Mouse (Mus musculus) left cerebral cortex, adult 11 months (tissue): ENCODE data around the gene Crybb1.

Experiments used
- DNase-seq: peaks from one replicate; pipeline ENCODE4 v3.0.0; 2022; ENCODE audit warnings: low spot score

Crybb1 gene

DNA sequence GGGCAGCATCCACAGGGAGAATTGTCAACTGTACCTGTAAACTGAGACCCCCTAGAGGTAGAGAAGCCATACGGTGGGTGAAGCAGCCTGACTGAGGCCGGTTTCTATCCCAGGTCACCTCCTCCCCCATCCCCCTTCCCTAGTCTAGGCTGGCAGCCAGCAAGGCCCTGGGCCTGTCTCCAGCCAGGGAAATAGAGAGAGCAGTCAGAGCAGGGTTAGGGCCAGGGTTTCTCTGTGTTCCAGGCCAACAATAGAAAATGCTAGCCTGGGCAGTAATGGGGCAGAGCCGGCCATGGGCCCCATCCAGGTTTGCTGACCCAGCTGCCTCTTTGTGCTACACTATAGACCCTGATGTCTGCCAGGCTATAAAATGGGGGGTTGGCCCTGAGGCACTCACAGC is at the start of gene Crybb1:
Gene Crybb1, plus strand, starts transcription at position 390 of the 400 bp plus-strand sequence.
- peak; percentile 57 for DNase-seq

DNA sequence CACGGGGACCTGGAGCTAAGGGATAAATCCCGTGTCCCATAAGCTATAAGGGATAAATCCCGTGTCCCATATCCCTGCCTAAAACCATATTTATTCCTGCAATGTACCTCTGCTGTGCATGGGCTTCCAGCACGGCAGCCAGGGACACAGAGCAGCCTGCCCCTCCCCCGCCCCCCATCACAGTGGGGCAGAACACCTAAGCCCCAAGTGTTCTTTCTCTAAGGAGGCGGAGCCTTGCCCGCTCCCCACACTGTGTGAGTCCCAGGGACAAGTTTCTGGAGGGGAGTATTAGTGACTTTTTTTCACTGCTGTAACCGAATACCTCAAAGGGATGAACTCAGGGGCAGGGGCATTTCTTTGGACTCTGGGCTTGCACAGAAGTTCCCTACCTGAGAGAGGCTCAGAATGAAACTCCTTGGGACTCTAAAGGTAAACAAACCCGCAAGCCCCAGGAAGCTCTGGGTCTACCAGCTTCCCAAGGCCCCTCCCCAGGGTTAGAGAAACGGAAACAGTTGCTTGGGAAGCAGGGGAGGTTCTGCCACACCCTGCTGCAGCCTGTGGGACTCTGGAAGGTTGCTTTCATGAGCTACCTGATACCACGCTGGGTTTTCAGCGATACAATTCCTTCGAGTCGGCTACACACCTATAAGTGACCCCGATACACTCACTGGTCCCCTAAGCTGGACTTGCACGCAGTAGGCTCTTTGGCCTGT is 48.9 kb upstream of the Crybb1 start:
- DNase-seq, result no peak

DNA sequence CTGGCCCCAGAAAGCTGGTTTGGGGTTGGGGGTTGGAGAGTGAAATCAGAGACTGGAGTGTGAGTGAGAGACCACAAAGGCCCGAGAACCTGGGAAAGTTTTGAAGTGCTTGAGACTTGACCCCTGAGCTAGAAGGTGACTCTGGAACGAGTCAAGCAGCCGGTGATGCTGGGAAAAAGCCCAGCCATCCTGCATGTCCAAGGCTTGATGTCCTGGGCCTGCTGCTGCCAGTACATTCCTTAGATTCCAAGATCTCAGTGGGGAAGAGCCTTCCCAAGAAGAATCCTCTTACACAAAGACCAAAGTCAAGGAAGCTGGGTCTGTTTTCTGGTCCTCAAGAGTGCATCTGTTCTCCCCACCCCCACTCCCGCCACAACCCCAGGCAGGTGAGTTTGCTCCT is 47.3 kb upstream of the Crybb1 start:
- no peak for DNase-seq

DNA sequence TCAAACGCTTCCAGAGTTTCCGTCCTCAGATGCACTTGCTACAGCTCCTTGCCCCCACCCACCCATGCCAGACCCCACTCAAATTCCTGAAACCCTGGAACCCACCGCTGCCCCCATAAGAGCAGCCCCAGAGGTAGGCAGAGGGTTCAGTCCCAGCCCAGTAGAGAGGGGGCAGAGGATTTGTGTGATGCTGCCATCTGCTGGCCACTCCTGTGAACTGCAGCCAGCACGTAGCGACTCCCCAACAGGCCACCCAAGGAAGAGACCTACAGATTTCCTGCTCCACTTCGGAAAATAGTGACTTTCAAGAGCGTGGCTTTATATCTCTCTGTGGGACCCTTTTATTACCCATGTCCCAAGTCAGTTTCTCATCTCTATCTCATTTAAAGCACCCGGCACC is 45.5 kb upstream of the Crybb1 start:
- no peak for DNase-seq

DNA sequence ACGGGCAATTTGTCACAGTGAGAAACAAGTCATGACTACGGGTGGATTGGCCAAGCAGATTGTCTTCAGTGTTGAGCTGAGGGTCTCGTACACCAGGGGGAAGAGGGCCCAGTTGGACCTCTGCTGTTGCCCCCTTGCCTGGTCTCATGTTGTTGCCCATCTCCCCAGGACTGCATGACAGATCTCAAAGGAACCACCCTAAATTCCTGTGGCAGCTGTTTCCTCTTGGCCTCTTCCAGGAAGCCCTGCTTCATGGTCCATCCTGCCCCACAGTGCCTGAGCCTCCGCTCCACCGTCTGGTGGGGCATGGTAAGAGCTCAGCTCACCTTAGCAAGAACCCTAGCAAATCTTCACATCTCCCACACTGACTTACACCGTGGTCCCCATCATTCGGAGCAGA is 43.7 kb upstream of the Crybb1 start:
- no peak for DNase-seq

DNA sequence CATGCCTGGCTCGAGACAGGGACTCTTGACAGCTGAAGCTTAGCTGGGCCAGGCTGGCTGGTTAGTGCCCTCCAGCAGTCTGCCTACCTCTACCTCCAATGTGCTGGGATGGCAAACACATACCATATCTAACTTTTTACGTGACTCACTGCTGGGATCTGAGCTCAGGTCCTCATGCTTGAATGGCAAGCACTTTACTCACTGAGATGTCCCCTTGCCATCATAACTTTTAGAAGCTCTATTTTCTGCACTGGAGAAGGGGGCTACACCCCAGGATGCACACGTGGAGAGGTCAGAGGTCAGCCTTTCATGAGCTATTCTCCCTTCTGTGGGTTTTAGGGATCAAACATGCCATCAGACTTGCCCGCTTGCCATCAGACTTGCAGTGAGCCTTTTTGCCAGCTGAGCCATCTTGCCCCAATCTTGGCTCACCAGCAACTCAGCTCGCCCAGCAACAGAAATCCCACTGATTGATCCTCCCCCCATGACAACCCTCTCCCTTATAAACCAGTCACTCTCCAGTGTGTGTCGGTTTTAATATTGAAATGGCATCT is 42.8 kb upstream of the Crybb1 start:
- no peak for DNase-seq

DNA sequence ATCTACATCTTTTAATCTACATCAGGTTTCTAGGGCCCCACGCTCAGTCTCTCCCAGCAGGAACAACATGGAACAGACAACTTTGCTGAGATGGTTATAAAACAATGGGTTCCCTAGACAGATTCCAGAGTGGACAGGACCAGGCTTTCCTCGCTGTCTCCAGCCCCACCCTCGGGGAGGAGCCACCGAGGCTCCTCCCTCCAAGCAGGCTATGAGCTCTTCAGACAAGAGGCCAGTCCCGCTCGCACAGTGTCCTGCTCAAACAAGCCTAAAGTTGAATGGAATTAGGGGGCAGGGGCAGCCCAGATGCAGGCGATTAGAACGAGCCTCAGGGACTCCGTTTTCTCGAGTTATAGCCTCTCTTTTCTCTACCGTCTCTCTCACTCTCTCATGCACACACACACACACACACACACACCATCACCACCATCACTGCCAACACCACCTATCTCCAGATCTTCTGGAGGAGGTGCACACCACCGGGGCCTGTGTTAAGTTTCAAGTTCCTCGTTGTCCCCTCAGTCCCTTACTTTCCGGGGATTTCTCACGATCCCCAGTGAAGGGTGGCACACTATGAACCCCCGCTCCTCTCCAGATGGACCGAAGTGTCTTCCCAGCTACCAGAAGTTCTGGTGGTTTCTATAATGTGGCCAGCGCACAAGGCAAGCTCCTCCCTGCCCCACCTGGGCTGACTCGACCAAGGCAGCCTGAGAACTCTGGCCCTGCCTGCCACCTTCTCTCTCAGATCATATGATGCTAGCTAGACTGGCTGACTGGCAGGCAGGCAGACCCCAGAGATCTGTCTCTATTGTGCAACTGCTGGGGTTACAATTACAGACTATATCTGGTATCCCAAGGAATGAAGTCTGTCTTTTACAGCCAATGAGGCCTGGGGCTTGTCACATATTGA is 42.0 kb upstream of the Crybb1 start:
- no peak for DNase-seq

DNA sequence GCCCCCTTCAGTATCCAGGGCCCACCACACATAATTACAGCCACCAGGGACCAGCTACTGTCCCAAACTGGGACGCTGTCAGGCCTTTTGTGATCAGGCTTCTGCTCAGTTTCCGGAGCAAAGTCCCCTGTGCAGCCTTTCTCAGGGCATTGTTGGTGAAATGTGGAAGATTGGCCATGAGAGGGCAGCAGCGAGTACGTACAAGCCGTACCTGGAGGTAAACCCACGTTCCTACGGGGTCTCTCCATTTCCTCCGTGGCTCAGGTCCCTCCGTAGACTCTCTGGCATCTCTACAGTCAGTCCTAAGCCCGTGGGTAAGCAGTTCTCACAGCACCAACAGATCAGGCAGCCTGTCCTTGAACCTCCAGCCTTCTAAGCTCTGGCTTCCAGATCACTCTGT is 41.2 kb upstream of the Crybb1 start:
- DNase-seq, result no peak

DNA sequence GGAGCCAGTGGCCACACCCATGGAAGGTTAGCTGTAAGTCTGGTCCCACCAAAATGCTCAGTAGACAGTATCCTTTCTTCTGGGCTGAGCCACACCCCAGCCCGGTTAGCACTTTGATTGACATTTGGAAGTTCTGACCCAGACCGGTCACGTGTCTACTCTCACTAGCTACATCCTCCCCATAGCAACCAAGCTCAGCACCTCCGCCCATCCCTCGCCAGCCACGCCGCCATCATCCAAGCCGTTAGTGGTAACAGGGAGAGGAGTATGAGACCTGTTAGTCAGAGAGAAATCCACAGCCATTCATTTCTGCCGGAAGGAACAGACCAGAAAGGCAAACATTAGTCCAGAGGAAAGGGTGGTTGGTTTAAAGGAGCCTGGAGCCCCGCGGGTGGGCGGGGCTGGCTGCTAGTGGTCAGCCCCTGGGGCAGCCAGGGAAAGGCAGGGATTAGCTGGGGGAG is 40.3 kb upstream of the Crybb1 start:
- no peak for DNase-seq

DNA sequence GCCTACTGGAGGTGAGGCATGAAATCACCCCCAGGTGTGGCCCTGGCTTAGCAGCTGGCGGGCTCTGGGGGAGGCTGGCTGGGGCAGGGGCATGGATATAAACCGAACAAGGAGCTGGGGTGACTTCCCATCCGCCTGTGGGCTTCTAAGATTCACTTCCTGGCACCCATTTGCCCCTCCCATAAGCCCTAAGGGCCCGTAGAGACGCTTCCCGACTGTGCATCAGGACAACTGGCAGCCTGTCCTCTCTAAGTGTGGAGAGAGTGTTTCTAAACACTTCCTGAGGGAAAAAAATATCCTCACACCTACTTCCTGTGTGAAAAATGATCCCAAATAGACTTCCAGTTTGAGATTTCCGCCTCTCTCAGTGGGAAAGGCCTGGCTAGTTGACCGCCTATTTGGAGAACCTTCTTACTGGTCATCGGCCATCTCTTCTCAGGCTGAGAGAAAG is 39.8 kb upstream of the Crybb1 start:
- DNase-seq, result no peak

DNA sequence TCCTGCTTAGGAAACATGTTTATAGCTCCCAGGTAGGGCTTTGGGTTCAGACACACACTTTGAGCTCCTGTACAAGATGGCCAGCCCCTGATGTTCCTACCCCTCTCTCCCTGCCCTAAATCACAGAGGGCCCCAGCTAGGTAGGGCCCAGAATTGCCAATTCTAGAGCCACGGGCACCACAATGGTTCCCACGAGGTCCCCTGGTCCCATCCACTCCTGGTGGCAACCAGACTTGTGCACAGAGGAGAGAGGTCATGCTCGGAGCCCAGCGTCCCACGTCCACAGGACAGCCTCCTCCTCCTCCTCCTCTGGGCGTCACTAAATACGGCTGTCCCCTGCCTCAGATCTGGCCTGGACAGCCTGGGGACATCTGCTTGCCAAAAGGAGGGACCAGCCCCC is 39.3 kb upstream of the Crybb1 start:
- DNase-seq, result no peak

DNA sequence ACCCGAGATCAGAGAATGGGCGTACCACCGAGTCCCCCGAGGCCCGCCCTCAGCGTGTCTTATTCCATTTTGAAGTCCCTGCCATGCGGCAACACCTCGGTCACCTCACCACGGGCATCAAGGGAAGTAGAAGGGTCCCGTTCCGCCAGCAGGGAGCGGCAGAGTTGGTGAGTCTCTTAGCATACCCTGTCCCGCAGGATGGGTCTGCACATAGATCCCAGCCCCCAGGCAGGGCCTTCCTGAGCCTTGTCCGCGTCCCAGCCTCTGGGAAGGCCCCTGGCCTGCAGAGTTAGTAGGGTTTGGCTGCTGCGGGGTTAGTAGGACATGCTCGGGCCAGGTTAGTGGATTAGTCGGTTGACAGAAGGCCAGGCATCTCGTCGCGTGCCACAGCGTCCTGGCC is 38.6 kb upstream of the Crybb1 start:
- DNase-seq, result no peak

DNA sequence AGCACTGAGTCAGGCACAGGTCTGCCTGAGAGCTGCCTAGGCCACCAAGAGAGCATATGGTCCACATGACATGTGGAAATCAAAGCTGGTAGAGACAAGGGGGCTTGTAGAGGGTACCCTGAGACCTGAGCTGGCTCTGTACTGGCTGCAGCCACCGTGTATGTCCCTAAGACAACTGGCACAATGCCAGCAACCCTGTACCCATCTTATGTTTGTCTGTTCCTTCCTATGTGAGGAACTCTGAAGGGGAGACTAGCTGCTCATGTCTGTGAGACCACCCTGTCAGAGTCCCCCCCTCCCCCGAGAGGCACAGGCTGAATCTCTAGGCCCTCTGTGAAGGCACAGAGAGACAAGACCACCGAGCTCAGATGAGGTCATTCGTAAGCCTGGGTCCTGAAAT is 36.9 kb upstream of the Crybb1 start:
- no peak for DNase-seq

DNA sequence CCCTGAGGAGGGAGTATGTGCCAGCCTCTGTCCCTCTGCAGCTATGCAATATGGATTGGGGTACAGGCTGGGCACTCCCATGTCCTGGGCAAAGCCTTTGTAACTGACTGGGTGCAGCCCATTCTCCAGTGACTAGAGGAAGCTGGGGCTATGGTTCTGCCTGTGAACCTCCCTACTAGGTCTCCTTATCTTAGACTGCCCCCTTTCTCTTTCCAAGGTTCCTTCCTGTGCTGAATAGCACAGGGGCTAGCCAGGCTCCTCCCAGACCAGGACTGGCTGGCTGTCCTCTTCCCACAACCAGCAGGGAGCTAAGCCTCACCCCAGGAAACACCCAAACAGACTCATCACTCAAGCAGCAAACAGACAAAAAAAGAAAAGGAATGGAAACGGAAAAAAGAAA is 36.2 kb upstream of the Crybb1 start:
- no peak for DNase-seq

DNA sequence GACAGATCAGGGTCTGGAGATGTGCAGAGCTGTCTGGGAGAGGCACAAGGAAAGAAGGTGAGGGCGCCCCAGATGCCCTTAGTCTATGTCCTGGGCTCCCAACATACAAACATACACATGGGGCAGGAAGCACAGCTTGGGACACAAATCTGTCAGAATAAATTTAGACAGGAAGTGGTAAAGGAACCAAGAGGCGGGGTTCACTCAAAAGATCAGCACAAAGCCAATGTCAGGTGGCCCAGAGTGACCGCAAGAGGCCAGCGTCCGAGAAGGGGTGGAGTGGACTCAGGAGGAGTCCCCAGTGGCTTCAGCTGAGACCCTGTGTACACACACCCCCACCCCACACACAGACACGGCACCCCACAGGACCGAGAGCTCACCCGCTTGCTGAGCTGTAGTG is 35.4 kb upstream of the Crybb1 start:
- no peak for DNase-seq

DNA sequence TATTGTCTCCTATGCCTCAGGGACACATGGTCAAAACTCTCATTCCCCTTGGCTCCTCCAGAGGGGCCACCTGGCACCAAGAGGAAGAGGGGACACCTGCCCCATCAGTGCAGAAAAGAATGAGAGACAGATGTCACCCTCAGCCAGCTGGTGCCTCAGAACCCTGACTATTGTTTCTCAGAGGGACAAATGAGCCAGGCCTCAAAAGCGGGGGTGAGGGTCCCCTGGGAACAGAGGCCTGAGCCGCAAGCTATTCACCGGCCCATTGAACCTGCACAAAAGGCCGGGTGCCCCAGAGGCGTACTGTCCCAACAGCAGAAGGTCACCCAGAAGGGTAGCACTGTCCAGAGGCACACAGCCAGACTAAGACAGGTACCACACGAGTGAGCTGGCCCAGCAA is 30.0 kb upstream of the Crybb1 start:
- no peak for DNase-seq

DNA sequence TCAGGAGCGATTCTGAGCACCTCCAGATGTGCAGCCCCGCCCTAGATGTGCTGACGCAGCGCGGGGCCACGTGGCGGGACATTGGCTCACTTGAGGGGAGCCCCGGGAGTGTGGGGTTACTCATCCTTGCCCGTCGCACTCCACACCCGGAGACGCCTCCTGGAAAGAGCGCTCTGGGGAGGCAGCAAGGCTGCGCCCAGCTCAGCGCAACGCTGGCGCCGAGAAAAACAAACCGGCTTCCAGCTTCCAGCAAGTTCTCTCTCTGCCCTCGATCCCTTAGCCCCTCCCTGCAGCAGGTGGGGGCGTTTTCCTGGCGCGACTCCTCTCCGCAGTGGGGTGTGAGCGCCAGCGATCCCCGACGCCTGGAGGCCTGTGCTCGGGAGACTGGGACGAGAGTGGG is 28.3 kb upstream of the Crybb1 start:
- DNase-seq, result no peak

DNA sequence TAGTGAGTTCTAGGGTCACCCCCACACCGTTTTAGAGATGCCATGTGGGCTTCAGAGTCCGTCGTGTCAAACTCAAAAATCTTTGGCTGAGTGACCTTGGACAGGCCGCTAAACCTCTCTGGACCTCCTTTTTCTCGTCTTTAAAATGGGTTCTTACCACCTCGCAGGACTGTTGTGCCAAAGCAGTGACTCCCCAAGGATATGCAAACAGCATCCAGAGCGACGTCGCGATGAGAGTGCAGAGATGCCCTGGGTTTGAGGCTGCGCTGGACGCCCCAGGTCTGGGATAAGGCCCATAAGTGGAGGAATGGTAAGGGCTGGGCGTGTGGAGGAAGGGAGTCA is 27.7 kb upstream of the Crybb1 start:
- no peak for DNase-seq

DNA sequence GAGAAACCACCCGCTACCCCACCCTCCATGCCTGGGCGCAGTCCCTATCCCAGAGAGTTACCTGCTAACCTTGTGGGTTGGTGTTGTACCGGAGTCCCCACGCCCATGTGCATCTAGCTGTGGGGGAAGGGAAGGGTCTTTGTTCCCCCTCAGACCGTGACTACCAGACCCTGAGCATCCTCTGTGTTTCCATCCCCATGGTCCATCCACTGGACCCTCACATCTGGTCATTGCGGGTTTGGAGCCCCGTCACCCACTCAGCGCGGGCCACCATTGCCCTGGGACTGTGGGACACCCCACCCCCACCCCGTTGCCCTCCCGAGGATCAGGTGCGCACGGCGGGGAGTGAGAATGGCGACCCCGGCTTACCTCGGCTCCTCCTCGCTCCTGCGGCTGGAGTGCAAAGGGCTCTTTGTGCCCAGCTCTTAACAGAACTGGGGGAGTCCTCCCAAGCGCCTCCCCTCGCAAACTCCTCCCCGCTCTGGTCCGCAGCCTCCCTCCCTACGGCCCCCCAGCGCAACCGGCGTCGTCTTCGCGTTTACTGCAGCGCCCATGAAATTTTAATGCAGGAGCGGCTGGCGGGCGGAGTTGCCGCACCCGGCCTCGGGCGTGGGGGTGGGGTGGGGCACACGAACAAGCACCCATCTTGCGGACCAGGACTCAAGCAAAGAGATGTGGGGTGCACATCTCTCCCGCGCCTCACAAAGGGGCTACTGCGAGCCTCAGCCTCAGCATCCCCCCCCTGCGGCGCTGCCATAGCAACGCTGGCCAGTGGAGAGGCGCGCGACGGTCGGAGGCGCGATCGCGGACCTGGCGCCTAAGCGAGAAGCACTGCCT is 27.2 kb upstream of the Crybb1 start:
- no peak for DNase-seq

DNA sequence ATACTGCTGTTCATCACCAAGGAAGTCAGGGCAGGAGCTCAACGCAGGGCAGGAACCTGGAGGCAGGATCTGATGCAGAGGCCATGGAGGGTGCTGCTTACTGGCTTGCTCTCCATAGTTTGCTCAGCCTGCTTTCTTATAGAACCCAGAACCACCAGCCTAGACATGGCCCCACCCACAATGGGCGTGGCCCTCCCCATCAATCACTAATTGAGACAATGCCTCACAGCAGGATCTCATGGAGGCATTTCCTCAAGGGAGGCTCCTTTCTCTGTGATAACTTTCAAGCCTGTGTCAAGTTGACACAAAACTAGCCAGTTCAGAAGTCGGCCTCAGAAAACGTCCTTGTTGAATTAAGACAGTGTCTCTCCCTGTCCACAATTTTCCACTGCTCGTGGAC is 19.8 kb upstream of the Crybb1 start:
- no peak for DNase-seq

DNA sequence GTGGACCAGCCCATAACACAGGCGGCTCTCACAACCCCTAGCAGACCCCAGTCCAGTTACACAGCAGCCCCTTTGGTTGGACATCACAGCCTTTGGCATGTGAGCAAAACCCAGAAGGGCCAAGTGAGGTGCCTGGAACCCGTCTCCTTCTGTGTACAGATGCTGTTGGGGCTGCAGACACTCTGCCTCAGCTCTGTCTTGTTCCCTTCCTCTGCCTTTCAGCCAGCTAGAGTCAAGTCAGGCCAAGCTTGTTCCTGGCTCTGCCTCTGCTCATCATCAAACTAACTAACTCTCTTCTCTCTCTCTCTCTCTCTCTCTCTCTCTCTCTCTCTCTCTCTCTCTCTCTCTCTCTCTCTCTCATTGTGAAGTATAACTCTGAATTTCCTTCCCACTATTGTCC is 19.0 kb upstream of the Crybb1 start:
- no peak for DNase-seq

DNA sequence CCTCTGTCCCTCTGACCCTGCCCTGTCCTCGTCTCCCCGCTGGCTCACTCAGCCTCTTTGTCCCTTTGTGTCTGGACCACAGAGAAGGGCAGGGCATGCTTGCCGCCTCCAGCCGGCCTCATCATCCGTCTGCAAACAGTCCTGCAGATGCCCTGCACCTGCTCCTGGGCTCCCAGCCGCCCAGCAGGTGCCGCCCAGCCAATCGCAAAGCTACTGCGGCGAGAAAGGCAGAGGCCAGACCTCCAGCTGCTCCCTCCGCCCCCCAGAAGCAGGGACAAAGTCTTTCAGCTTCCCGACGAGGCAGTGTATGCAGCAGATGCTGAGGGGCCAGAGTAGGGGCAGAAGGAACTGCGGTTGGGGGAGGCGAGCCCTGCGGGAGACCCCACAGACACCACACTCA is 18.2 kb upstream of the Crybb1 start:
- DNase-seq, result no peak
